Mouse (Mus musculus) yolk sac, embryonic 10.5 days (tissue): ENCODE results near the gene Pcsk5.

Source experiments
- DNase-seq: peaks from one replicate; pipeline ENCODE4 v3.0.0-alpha.2; 2017; ENCODE audit warnings: low spot score

Pcsk5 gene

GRCm38 (mm10) chr19:17732676-17733277, 104.7 kb downstream of the Pcsk5 start:
- no peak for DNase-seq

DNA sequence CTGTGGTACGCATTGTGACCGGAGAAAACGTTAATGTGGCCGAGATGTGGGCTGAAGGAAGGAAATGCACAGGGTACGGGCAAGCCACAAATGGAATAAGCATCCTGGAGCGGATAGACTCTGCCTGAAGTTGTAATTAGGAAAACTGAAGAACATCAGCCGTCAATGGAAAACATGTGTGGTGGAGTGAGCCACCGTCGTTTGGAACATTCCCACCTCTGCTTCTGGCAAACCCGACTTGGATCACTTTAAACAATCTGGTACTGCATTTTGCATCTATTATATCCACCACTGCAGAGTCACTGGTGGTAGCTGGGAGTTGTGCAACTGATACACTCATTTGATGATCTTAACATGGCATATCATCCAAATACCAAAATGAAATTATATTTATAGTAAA, 120.4 kb downstream of the Pcsk5 start:
- no peak for DNase-seq

DNA sequence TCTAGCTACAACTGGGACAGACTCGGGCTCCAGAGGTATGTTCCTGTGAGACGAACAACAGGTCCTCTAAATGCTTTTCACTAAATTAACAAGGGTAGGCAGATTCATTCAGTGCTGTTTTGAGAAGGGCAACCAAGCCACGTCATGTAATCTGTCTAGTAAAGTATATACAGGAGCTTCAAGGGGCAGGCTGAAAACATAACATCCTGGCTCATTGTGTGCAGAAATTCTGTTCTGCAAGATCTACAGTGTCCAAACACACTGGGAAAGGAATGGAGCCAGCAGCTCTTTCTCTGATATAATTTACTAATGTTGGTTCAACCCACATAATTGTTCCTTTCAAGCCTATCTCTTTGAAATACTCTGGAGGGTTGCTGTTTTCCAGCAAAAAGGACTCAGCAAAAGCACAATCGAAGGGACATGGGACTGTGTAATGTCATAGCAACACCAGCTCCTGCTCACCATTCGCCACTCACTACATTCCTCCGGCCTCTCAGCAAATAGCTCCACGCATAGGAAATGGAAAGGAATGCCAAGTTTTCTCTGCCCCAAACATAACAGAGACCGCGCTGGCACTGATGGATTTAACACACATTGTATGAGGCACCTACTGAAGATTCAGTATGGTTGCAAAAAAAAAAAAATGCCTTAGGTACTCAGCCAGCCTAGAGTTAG, 122.0 kb downstream of the Pcsk5 start:
- DNase-seq, result peak; percentile 2

DNA sequence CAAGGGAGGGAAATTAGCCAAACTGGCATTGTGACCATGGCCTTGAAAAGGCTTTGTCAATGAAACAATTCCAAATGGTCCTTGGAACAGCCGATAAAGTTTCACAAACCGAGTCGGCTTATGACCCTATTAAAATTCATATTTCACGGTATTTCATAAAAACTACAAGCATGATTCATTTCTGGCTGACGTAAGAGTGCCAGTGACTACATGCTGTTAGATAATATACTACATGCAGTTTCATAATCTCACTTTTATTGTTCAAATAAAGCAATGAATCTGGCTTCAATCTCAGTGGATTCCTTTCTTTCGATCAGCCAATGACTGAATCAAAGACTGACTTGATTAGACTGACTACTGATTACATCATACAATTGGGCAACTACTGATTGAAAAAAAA, 145.8 kb downstream of the Pcsk5 start:
- no peak for DNase-seq

GRCm38 (mm10) chr19:17678371-17678770, 159.1 kb downstream of the Pcsk5 start:
- DNase-seq, result no peak

DNA sequence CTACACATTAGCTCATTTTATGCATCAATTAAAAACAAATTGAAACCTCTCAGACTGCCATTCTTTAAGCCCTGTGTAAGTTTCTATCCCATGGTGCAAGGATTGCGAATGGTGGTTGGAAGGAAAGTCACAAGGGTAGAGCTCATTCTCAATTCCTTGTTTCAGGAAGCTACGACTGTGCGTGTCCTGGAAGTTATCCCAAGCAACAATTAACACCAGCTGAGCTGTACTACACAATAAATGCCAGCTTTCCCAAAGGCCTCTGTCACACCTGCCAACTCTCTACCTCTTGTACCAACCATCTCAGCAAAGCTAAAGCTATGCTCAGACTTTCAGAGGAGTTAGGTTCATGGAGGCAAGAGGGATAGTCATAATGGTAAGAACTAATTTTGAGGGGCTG, 174.8 kb downstream of the Pcsk5 start:
- no peak for DNase-seq

- no peak for DNase-seq
Observed at GRCm38 (mm10) chr19:17662271-17662670, 175.2 kb downstream of the Pcsk5 start.

DNA sequence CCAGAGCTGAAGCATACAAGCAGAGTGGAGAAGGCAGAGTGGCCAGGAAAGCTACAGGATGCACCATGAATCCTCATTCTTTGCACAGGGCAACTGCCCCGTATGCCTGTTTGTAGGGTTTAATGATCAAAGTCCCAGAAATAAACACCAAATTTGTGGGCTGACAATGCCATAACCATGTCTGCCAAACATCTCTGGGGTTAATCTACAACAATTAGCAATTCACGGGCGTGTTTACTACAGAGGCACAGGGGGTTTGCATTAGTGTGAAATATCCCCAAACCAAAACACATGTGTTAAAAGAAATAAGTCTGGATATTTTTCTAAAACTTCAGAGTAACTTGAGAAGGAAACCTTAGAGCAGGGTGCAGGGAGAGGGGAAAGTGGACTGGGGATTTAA, 178.1 kb downstream of the Pcsk5 start:
- DNase-seq, result no peak

GRCm38 (mm10) chr19:17650831-17651502, 186.5 kb downstream of the Pcsk5 start:
- peak; percentile 22 for DNase-seq

- no peak for DNase-seq
Observed at GRCm38 (mm10) chr19:17649967-17650366, 187.5 kb downstream of the Pcsk5 start.

GRCm38 (mm10) chr19:17643128-17643797, 194.2 kb downstream of the Pcsk5 start:
- DNase-seq, result no peak

DNA sequence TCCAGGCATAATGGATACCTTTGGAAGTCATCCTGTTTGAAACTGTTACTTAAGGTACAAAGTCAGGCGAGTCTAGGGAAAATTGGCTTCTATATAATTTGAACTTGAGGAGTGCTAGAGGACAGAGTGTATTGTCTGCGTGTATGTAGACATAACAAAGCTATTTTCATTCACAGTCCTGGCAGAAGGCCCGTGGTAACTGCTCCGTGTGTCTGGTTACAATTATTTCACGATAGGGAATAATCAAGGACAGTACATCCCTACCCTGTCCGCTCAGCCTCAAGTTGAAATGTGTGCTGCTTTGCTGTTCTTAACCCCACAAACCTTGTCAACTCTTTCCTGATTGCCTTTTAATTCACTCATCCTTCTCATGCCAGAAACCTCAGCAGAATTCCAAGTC, 201.4 kb downstream of the Pcsk5 start:
- DNase-seq, result no peak

- no peak for DNase-seq
Observed at GRCm38 (mm10) chr19:17615646-17616045, 221.8 kb downstream of the Pcsk5 start.

DNA sequence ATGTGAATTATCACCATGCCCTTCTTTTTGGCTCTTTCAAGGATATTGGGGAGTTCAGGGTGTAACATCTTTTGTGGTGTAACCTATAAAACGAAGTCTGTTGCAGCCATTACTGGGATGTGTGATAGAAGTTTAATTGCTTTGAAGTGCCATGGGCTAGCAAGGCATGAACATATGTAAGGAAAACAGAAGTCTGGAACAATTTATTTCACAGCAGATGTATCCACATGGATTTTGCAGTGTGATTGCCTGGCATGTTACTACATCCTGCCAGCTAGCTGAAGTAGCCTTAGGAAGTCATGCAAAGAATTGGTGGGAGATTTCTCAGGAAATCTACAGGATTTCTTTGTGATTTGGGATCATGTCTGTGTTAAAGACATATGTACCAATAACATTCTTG, 230.9 kb downstream of the Pcsk5 start:
- DNase-seq, result no peak

DNA sequence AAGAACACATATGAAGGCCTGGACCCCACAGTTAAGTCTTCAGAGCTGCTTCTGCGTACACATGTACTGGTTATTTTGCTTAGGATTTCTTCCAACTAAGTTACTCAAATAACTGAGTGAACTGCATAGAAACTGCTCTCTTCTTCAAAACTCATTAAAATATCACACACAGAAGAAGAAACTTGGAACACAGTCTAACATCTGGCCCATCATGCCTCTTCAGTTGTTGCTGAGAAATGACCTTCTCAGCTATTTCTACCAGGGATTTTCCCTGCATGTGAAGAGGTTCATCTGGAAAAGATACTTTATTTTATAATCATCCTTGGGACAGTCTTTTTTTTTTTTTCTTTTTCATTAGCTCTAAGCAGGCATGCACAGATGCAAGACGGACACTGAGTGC, 231.3 kb downstream of the Pcsk5 start:
- no peak for DNase-seq

DNA sequence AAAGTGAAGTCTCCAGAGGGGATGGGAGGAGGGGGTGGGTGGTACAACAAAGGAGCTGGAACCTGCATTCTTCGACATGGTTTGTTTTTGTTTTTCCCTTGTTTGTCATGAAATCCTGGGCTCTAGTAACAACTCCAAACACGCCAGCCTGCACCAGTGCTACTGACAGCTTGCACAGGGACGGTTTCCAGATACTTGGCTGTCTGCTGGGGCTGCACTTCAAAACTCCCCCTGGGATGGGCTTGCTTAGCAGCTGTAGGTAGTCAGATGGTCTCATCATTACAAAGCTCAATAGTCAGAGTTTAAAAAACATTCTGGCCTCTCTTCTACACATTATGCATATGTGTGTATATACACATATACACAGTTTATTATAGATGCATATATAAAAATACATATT, 234.1 kb downstream of the Pcsk5 start:
- DNase-seq, result no peak

- no peak for DNase-seq
Observed at GRCm38 (mm10) chr19:17600347-17600746, 237.1 kb downstream of the Pcsk5 start.

DNA sequence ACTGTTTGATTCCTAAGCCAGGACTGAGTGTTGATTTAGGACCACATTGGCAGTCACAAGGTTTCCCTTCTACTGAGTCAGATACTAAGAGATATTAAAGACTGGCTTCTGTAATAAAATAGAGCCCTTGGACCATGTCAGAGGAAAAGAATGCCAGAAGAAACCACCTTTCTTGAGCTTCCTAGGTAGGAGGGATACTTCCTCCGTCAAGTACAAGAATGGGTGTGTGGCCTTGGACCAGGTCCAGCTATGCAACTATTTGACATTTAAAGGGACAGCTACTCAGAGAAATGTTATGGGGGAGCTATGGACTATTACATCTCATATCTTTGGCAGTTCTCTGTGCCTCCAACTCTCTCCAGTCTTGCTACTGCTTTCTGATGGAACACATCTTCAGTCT, 244.6 kb downstream of the Pcsk5 start:
- no peak for DNase-seq

DNA sequence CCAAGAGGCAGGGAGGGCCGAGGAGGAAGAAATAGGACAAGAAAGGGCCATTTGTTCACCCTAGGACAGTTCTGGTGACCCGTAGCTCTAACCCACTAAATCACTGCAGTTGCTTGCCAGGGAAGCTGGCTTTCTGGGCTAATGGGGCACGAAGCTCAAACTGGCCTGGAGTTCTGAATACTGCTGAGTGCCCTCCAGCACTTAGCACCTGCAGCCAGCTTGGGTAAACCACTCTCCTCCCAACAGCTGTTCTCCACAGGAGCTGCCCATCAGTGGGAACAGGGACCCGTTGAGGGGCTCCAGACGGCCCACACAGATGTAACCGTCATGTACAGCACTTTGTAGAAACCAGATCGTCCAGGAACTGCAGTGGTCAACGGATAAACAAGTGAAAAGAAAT, 246.1 kb downstream of the Pcsk5 start:
- peak; percentile 5 for DNase-seq

DNA sequence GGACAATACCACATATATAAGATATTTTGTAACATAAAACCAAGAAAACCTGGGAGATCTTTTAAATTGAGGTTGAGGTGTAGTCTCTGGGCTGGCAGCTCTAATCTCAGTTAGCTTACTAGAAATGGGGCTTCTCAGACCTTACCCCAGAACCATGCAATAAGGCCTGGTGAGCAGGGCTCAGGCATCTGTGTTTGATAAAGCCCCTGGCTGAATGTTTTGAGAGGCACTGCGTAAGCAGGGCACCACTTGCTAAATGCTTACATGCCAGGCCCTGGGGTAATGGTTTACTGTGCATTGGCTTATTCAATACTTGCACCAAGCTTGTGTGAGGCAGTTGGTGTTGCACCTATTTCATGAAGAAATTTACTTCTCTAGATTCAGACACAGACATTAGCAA, 247.1 kb downstream of the Pcsk5 start:
- no peak for DNase-seq

- DNase-seq, result no peak
Observed at GRCm38 (mm10) chr19:17577412-17577811, 260.0 kb downstream of the Pcsk5 start.

- no peak for DNase-seq
Observed at GRCm38 (mm10) chr19:17574564-17574963, 262.9 kb downstream of the Pcsk5 start.

- DNase-seq, result no peak
Observed at GRCm38 (mm10) chr19:17572315-17572714, 265.1 kb downstream of the Pcsk5 start.
